Mouse (Mus musculus): Measurements from ENCODE around the gene Ift122. TPM values are rescaled to one million over a fixed set of nuclear protein-coding genes. Genes with fewer than 3 reads are reported as not detected.
A peak's percentile ranks its signal among the peaks of the same experiment; 100 is the strongest.

Ift122 gene
- polyA plus RNA-seq, 1 experiment from 2014 or later: 28.2 TPM

DNA sequence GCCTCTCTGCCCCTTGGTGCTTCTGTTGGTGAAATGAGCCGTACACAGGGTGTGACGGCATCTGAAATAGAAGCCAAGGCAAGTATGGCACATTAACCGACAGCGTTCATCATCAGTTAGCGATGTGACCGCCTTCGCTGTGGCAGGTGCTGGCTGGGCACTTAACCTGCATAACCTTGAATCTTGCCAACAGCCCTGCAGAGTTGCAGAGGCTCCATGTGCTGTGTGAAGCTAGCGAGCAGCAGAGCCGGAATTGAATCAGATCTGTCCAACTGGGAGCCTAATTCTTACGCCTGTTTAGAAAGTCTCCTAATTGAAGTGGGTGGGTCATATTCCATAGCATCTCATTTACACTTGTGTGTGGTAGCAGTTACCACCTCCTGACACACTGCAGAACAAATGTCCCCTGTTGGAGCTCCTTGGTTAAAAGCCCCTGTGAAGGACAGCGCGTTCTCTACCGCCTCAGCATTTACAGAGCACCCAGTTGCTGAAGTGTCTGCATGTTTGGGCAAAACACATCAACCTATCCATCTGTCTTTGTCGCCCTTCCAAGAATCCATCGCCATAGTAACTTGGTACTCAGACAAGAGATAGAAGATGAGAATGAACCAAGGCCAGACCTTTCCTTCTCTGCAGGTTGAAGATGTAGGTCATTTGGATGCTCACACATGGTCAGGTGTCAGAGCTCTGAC, 61.4 kb downstream of the Ift122 start:
- H3K27ac ChIP-seq (replicated peaks): 0 out of 2 replicates have a peak overlapping the region, but pooled peaks have one; percentile 10
- H3K27me3 ChIP-seq (replicated peaks): no peaks in the 10 kb centered on the region
- H3K4me1 ChIP-seq: peaks cover 13% of the 10 kb centered on the region; the same call in 1 of the 2 replicates
- no peak overlapping the region for H3K4me2 ChIP-seq
- no peak overlapping the region for H3K9ac ChIP-seq (replicated peaks)
- H3K9me3 ChIP-seq (replicated peaks): no peaks in the 10 kb centered on the region
- H3K4me3 ChIP-seq (replicated peaks): no peak overlapping the region
- 68% methylated on average over 15 of the region's 15 CpGs for WGBS
- peaks cover 3% of the 10 kb centered on the region; the same call in 1 of the 2 replicates for H3K36me3 ChIP-seq
- no peak; the same call in 1 of the 2 replicates for ATAC-seq (ENCODE audit: low FRiP score)

GRCm38 (mm10) chr6:115915601-115916445, 62.6 kb downstream of the Ift122 start:
- WGBS: 67% methylated on average over 17 of the region's 17 CpGs
- Histone ChIP-seq H3K27me3 (replicated peaks) (no peaks in the 10 kb centered on the region), H3K4me2 (no peak overlapping the region), H3K4me1 (peaks cover 13% of the 10 kb centered on the region; the same call in 1 of the 2 replicates), H3K9me3 (replicated peaks) (no peaks in the 10 kb centered on the region), H3K9ac (replicated peaks) (no peak overlapping the region), H3K27ac (replicated peaks) (peak overlapping the region; percentile 10), H3K36me3 (peaks cover 3% of the 10 kb centered on the region; the same call in 1 of the 2 replicates), H3K4me3 (replicated peaks) (no peak overlapping the region)
- ATAC-seq (ENCODE audit: low FRiP score): no peak

DNA sequence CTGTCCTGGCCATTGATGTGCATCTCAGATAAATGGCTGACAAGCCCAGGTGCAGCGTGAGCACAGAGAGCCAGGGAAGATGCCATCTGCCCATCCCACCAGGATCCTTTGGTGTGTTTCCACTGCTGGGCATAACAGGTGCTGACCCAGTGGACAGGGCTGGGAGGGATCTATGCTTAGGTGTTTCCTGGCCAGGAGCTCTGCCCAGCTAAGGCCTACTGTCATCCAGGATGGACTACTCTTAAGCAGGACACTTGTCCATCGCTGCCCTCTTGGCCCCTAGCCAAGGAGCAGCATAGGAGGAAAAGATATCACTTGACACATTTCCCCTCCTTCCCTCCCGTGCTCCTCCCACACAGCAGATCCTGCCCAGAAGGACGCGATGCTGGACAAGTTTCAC, 63.3 kb downstream of the Ift122 start:
- Histone ChIP-seq H3K27ac (replicated peaks) (no peak overlapping the region), H3K4me1 (peaks cover 13% of the 10 kb centered on the region; the same call in 1 of the 2 replicates), H3K9me3 (replicated peaks) (no peaks in the 10 kb centered on the region), H3K27me3 (replicated peaks) (no peaks in the 10 kb centered on the region), H3K36me3 (peaks cover 3% of the 10 kb centered on the region; the same call in 1 of the 2 replicates), H3K9ac (replicated peaks) (no peak overlapping the region), H3K4me2 (no peak overlapping the region), H3K4me3 (replicated peaks) (no peak overlapping the region)
- ATAC-seq (ENCODE audit: low FRiP score): no peak
- WGBS: 85% methylated on average over 5 of the region's 5 CpGs

DNA sequence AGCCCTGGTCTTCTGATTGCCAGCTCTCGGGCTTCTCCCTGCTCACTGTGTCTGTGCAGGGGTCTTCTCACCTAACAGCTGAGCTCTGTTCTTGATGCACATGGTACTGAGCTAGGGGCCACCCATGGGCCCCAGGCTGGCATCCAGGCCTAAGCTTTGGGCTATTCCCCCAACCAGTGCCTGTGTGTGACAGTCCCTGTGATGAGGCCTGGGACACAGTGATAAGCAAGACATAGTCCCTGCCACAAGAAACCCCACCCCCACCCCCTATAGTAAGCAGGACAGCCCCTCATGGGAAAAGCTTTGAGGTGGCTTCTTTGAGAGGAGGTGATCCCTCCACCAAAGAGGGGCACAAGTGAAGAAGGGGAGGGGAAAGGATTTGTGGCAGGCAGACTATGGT, 65.3 kb downstream of the Ift122 start:
- no peak overlapping the region for H3K4me2 ChIP-seq
- ATAC-seq (ENCODE audit: low FRiP score): no peak
- 100% methylated on average over 1 of the region's 1 CpGs for WGBS
- H3K4me3 ChIP-seq (replicated peaks): no peak overlapping the region
- H3K27ac ChIP-seq (replicated peaks): no peak overlapping the region
- H3K4me1 ChIP-seq: peaks cover 13% of the 10 kb centered on the region; the same call in 1 of the 2 replicates
- peaks cover 3% of the 10 kb centered on the region; the same call in 1 of the 2 replicates for H3K36me3 ChIP-seq
- no peak overlapping the region for H3K9ac ChIP-seq (replicated peaks)
- H3K9me3 ChIP-seq (replicated peaks): no peaks in the 10 kb centered on the region
- H3K27me3 ChIP-seq (replicated peaks): no peaks in the 10 kb centered on the region

GRCm38 (mm10) chr6:115919876-115920275, 66.6 kb downstream of the Ift122 start:
- Histone ChIP-seq H3K4me2 (no peak overlapping the region), H3K27ac (replicated peaks) (no peak overlapping the region), H3K27me3 (replicated peaks) (no peaks in the 10 kb centered on the region), H3K9me3 (replicated peaks) (no peaks in the 10 kb centered on the region), H3K36me3 (peaks cover 3% of the 10 kb centered on the region; the same call in 1 of the 2 replicates), H3K4me1 (0 out of 2 replicates have a peak, but pooled peaks cover 9% of the 10 kb centered on the region), H3K4me3 (replicated peaks) (no peak overlapping the region), H3K9ac (replicated peaks) (no peak overlapping the region)
- no peak for ATAC-seq (ENCODE audit: low FRiP score)
- WGBS: 90% methylated on average over 5 of the region's 5 CpGs

DNA sequence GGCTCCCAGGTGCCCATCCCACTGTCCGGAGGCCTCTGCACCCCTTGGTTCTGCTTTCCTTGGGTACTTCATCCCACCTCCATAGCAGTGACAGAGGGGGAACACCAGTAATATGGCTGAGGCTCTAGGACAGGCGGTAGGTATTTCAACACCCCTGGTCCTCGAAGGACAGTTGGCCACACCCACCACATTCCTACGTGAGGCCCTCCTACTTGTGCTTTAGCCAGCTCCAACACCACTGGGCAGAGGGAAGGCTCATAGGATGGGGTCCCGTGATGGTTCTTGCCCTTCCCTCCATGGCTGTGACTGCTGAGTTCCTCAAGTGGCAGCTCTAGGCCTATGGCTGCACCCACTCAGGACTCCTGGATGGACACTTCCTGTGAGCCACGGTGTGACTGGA, 71.6 kb downstream of the Ift122 start:
- ATAC-seq (ENCODE audit: low FRiP score): no peak
- no peaks in the 10 kb centered on the region; the same call in 1 of the 2 replicates for H3K36me3 ChIP-seq
- no peaks in the 10 kb centered on the region for H3K9me3 ChIP-seq (replicated peaks)
- H3K4me2 ChIP-seq: no peak overlapping the region
- H3K4me3 ChIP-seq (replicated peaks): no peak overlapping the region
- H3K9ac ChIP-seq (replicated peaks): no peak overlapping the region
- WGBS: 54% methylated on average over 6 of the region's 6 CpGs
- H3K4me1 ChIP-seq: peaks cover 22% of the 10 kb centered on the region
- H3K27me3 ChIP-seq (replicated peaks): no peaks in the 10 kb centered on the region
- H3K27ac ChIP-seq (replicated peaks): no peak overlapping the region

- ATAC-seq (ENCODE audit: low FRiP score): no peak
- WGBS: 45% methylated on average over 10 of the region's 10 CpGs
- Histone ChIP-seq H3K36me3 (no peaks in the 10 kb centered on the region; the same call in 1 of the 2 replicates), H3K9ac (replicated peaks) (no peak overlapping the region), H3K4me2 (no peak overlapping the region), H3K9me3 (replicated peaks) (no peaks in the 10 kb centered on the region), H3K27me3 (replicated peaks) (no peaks in the 10 kb centered on the region), H3K4me1 (peaks cover 27% of the 10 kb centered on the region), H3K27ac (replicated peaks) (0 out of 2 replicates have a peak overlapping the region, but pooled peaks have one; percentile 30), H3K4me3 (replicated peaks) (no peak overlapping the region)
Measured at GRCm38 (mm10) chr6:115926416-115926815, 73.1 kb downstream of the Ift122 start.

GRCm38 (mm10) chr6:115927292-115928242, 74.3 kb downstream of the Ift122 start:
- Histone ChIP-seq H3K36me3 (no peaks in the 10 kb centered on the region; the same call in 1 of the 2 replicates), H3K4me2 (no peak overlapping the region), H3K9ac (replicated peaks) (no peak overlapping the region), H3K9me3 (replicated peaks) (no peaks in the 10 kb centered on the region), H3K27me3 (replicated peaks) (no peaks in the 10 kb centered on the region), H3K4me3 (replicated peaks) (no peak overlapping the region), H3K27ac (replicated peaks) (0 out of 2 replicates have a peak overlapping the region, but pooled peaks have one; percentile 28), H3K4me1 (peaks cover 27% of the 10 kb centered on the region)
- ATAC-seq (ENCODE audit: low FRiP score): peak; percentile 42; the same call in 1 of the 2 replicates
- 56% methylated on average over 10 of the region's 10 CpGs for whole genome bisulfite sequencing

GRCm38 (mm10) chr6:115930018-115930417, 76.7 kb downstream of the Ift122 start:
- H3K4me1 ChIP-seq: peaks cover 27% of the 10 kb centered on the region
- H3K27ac ChIP-seq (replicated peaks): no peak overlapping the region
- no peak overlapping the region for H3K4me3 ChIP-seq (replicated peaks)
- no peak for ATAC-seq (ENCODE audit: low FRiP score)
- no peak overlapping the region for H3K9ac ChIP-seq (replicated peaks)
- H3K4me2 ChIP-seq: no peak overlapping the region
- no peaks in the 10 kb centered on the region for H3K36me3 ChIP-seq
- H3K9me3 ChIP-seq (replicated peaks): no peaks in the 10 kb centered on the region
- H3K27me3 ChIP-seq (replicated peaks): no peaks in the 10 kb centered on the region
- WGBS: 74% methylated on average over 5 of the region's 5 CpGs

- Histone ChIP-seq H3K9me3 (replicated peaks) (no peaks in the 10 kb centered on the region), H3K36me3 (no peaks in the 10 kb centered on the region), H3K9ac (replicated peaks) (no peak within 1 kb of the TSS), H3K4me1 (peaks cover 17% of the 10 kb centered on the region), H3K4me2 (no peak within 1 kb of the TSS), H3K4me3 (replicated peaks) (no peak within 1 kb of the TSS), H3K27me3 (replicated peaks) (no peaks in the 10 kb centered on the region), H3K27ac (replicated peaks) (no peak within 1 kb of the TSS)
- WGBS: 91% methylated on average over 14 of the region's 14 CpGs
- no peak for ATAC-seq (ENCODE audit: low FRiP score)
Measured at GRCm38 (mm10) chr6:115931639-115932038, 78.4 kb downstream of the Ift122 start, which contains the start of gene Rho. TSS of gene Rho (plus strand) at chr6:115931748.

DNA sequence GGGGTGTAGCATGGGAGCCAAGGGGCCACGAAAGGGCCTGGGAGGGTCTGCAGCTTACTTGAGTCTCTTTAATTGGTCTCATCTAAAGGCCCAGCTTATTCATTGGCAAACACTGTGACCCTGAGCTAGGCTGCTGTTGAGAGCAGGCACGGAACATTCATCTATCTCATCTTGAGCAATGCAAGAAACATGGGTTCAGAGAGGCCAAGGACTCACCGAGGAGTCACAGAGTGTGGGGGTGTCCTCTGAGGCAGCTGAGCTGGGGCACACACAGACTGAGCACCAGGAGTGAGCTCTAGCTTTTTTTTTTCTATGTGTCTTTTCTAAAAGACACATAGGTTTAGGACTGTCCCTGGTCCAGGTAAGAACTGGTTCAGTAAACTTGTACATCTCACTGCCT, 79.1 kb downstream of the Ift122 start:
- Histone ChIP-seq H3K4me1 (peaks cover 10% of the 10 kb centered on the region), H3K36me3 (no peaks in the 10 kb centered on the region), H3K27ac (replicated peaks) (no peak overlapping the region), H3K9ac (replicated peaks) (no peak overlapping the region), H3K4me3 (replicated peaks) (no peak overlapping the region), H3K9me3 (replicated peaks) (no peaks in the 10 kb centered on the region), H3K4me2 (no peak overlapping the region), H3K27me3 (replicated peaks) (no peaks in the 10 kb centered on the region)
- no peak for ATAC-seq (ENCODE audit: low FRiP score)
- 95% methylated on average over 3 of the region's 3 CpGs for WGBS

Measured in neural tube, embryonic 15.5 days (tissue).